Mouse (Mus musculus) midbrain, postnatal 0 days (tissue): ENCODE results near the gene Clca3a2. TPM values are rescaled to one million over a fixed set of nuclear protein-coding genes. Genes with fewer than 3 reads are reported as not detected.
"Not testable (repeated sequence)": the region's sequence is repeated elsewhere in the genome, so short reads cannot be mapped to it uniquely, and the experiment has no call there.

Source experiments
- ATAC-seq: fragments of 200-750 bp; cut with Nextera tagmentation; 2 replicates; pipeline ENCODE4 v1.8.0; 2017; ENCODE audit warnings: moderate number of reproducible peaks, mild to moderate bottlenecking, moderate TSS enrichment, moderate library complexity; ENCODE audit not compliant: low FRiP score
- DNase-seq: peaks from one replicate; pipeline ENCODE4 v3.0.0-alpha.2; 2015; ENCODE audit warnings: low spot score
- H3K27ac ChIP-seq: fragments of 300-500 bp; sonication (generic); 2 replicates; pipeline ENCODE4 v1.5.1; 2014; ENCODE audit warnings: low read depth, mild to moderate bottlenecking, low read length, mixed read lengths
- H3K27me3 ChIP-seq: fragments of 300-500 bp; sonication (generic); 2 replicates; pipeline ENCODE4 v1.6.1; 2014; ENCODE audit warnings: low read length, control low read depth, mixed read lengths; ENCODE audit not compliant: insufficient read depth
- H3K36me3 ChIP-seq: fragments of 300-500 bp; sonication (generic); 2 replicates; pipeline ENCODE4 v1.6.1; 2014; ENCODE audit warnings: low read length, control low read depth, mixed read lengths; ENCODE audit not compliant: insufficient read depth
- H3K4me1 ChIP-seq: fragments of 300-500 bp; sonication (generic); 2 replicates; pipeline ENCODE4 v1.6.1; 2014; ENCODE audit warnings: mild to moderate bottlenecking, control low read depth, antibody characterized with exemption, low read length, mixed read lengths; ENCODE audit not compliant: insufficient read depth
- H3K4me2 ChIP-seq: fragments of 300-500 bp; sonication (generic); 2 replicates; pipeline ENCODE4 v1.6.1; 2014; ENCODE audit warnings: low read depth, mild to moderate bottlenecking, low read length, mixed read lengths; ENCODE audit not compliant: poor library complexity, severe bottlenecking
- H3K4me3 ChIP-seq: fragments of 300-500 bp; sonication (generic); 2 replicates; pipeline ENCODE4 v1.5.1; 2014; ENCODE audit warnings: low read depth, mild to moderate bottlenecking, low read length, moderate library complexity
- H3K9ac ChIP-seq: fragments of 300-500 bp; sonication (generic); replicated peaks from 2 replicates; pipeline ENCODE4 v1.6.1; 2014; ENCODE audit warnings: mild to moderate bottlenecking, low read length, moderate library complexity, mixed read lengths; ENCODE audit not compliant: poor library complexity, severe bottlenecking
- H3K9me3 ChIP-seq: fragments of 300-500 bp; sonication (generic); 2 replicates; pipeline ENCODE4 v1.6.1; 2016; ENCODE audit warnings: low read length, control low read depth
- CTCF ChIP-seq: IDR thresholded peaks from 2 replicates; pipeline ENCODE4 v1.5.1; 2016; ENCODE audit warnings: antibody characterized with exemption, mild to moderate bottlenecking
- WGBS: fragments of 180-500 bp; shearing (Covaris S2); extraction: QIAGEN DNeasy Blood & Tissue Kit; methylation state at CpG from one replicate; pipeline ENCODE4 v1.1.7; 2014; 5-methylcytosine and 5-hydroxymethylcytosine counted together
- polyA plus RNA-seq: library from polyadenylated mRNA; unstranded; fragments of >200 nt; fragmentation: Nextera tagmentation; extraction: Ambion mirVana; gene quantifications from 2 replicates; pipeline ENCODE4 v1.2.1, GENCODE M21; 2015
- total RNA-seq: library from RNA; depleted of rRNA; stranded (reverse); fragments of >200 nt; gene quantifications from 2 replicates; pipeline ENCODE4 v1.2.3, GENCODE M21; 2014

The Clca3a2 gene
- total and polyA plus RNA-seq, 2 experiments from 2014 or later = 0.44 to 2.8 TPM

DNA sequence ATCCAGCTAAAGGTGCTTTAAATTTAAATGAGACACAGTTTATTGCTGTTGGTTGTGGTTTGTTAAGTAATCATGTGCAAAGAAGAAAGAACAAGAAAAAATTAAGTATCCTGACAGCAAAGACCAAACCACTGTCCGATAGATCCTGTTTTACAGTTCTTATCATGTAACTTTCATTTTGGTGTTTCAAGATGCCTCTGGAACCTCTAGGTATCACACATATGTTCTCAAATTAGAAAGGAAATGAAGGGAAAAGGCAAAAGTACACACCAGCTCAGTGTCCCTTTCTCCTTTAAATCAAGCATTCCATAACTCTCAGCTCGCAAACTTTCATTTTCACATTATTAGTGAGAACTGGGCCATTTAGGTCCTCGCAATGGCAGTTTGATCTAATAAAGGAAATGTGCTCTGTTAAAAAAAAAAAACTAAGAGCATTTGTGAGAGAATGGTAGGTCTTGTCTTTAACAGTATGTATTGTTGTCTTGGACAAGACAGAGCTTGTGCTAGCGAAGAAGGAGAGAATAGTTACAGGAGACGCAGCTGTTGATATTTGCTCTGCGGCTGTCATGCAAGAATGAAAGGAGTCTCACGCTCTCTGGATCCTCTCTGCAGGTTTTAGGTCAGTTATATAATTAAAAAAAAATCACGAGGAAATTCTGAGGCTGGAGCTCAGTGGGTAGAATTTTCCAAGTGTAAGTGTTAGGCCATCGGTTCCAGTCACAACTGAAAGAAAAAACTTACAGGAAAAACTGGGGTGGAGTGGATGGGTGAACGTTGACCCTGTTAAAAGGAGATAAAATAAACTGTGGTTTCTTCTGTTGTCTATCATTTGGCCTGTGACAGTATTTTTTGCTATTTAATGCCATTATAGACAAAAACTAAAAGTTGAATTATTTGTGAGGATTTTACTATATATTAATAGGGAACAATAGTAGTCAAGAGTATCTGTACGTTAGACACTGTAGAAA lies 33.8 kb downstream of the Clca3a2 start:
- no peak overlapping the region for H3K9ac ChIP-seq
- no peak overlapping the region for H3K27ac ChIP-seq
- no peak overlapping the region for H3K4me2 ChIP-seq
- ATAC-seq (no peak), DNase-seq (no peak)
- no peaks in the 10 kb centered on the region for H3K27me3 ChIP-seq
- no peaks in the 10 kb centered on the region for H3K9me3 ChIP-seq
- no peaks in the 10 kb centered on the region for H3K36me3 ChIP-seq
- H3K4me3 ChIP-seq = no peak overlapping the region
- no peak for TF ChIP-seq CTCF
- H3K4me1 ChIP-seq = no peaks in the 10 kb centered on the region
- 80% methylated on average over 11 of the region's 11 CpGs for WGBS

DNA sequence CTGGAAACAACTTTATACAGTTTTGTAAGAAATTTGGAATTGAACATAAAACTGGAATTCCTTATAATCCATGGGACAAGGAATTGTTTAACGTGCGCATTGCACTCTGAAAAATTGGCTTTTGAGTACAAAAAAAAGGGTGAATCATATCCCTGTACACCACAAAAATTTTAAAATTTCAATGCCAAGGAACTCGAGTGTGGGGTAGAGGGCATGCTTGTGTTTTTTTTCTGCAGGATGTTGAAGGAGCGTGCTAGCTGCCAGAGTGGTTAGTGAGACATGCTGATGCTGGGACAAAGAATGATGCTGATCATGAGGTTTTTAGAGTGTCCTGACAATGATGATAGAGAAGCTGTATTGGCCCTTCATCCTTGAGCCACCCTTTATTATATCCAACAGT lies 54.1 kb downstream of the Clca3a2 start:
- Histone ChIP-seq H3K36me3 (no peaks in the 10 kb centered on the region), H3K9me3 (no peaks in the 10 kb centered on the region), H3K4me2 (no peak overlapping the region), H3K4me1 (no peaks in the 10 kb centered on the region), H3K27me3 (no peaks in the 10 kb centered on the region), H3K27ac (no peak overlapping the region), H3K4me3 (no peak overlapping the region), H3K9ac (no peak overlapping the region)
- 84% methylated on average over 4 of the region's 4 CpGs for WGBS
- DNase-seq = no peak
- TF ChIP-seq CTCF = no peak
- no peak for ATAC-seq

DNA sequence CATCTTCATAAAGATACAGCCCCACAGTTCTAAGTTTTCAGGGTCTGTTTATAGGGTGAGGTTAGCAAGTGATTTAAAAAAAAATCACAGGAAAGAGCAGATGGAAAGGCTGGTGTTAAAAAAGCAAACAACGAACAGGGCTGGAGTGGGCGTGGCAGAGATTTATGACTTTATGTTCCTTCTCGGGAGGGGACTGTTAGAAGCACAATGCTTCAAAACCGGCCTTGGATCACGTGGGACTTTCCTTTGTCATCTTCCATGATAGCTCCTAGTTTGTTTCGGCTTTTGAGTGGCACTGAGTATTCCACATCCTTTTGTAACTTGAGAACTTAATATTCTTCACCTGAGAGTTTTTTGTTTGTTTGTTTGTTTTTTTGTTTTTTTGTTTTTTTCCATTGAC lies 57.8 kb downstream of the Clca3a2 start:
- no peak for ATAC-seq
- Histone ChIP-seq H3K4me1 (no peaks in the 10 kb centered on the region), H3K9ac (no peak overlapping the region), H3K27ac (no peak overlapping the region), H3K4me3 (no peak overlapping the region), H3K9me3 (no peaks in the 10 kb centered on the region), H3K27me3 (no peaks in the 10 kb centered on the region), H3K4me2 (no peak overlapping the region), H3K36me3 (no peaks in the 10 kb centered on the region)
- TF ChIP-seq CTCF = no peak
- DNase-seq = no peak
- 85% methylated on average over 6 of the region's 6 CpGs for WGBS

- no peaks in the 10 kb centered on the region for H3K27me3 ChIP-seq
- ATAC-seq (no peak), DNase-seq (no peak)
- no peak within 1 kb of the TSS for H3K4me3 ChIP-seq
- H3K4me1 ChIP-seq = no peaks in the 10 kb centered on the region
- no peaks in the 10 kb centered on the region for H3K9me3 ChIP-seq
- H3K36me3 ChIP-seq = no peaks in the 10 kb centered on the region
- no peak within 1 kb of the TSS for H3K9ac ChIP-seq
- no peak within 1 kb of the TSS for H3K27ac ChIP-seq
- TF ChIP-seq CTCF = no peak
- 85% methylated on average over 10 of the region's 11 CpGs for WGBS
- no peak within 1 kb of the TSS for H3K4me2 ChIP-seq
Observed at GRCm38 (mm10) chr3:144760592-144761309, 58.5 kb downstream of the Clca3a2 start, which contains the start of gene Clca3a1. Gene Clca3a1, minus strand, starts transcription at chr3:144760977.

GRCm38 (mm10) chr3:144759719-144760118 lies 59.6 kb downstream of the Clca3a2 start:
- Histone ChIP-seq H3K9me3 (no peaks in the 10 kb centered on the region), H3K36me3 (no peaks in the 10 kb centered on the region), H3K4me3 (no peak overlapping the region), H3K4me2 (no peak overlapping the region), H3K27ac (no peak overlapping the region), H3K4me1 (no peaks in the 10 kb centered on the region), H3K9ac (no peak overlapping the region), H3K27me3 (no peaks in the 10 kb centered on the region)
- DNase-seq (no peak), ATAC-seq (no peak)
- TF ChIP-seq CTCF = no peak
- 88% methylated on average over 3 of the region's 3 CpGs for WGBS

- not testable (repeated sequence) for H3K4me3 ChIP-seq, H3K9ac ChIP-seq, DNase-seq, H3K4me1 ChIP-seq, H3K27me3 ChIP-seq, H3K4me2 ChIP-seq, ATAC-seq, H3K36me3 ChIP-seq, H3K27ac ChIP-seq, H3K9me3 ChIP-seq
- WGBS = 84% methylated on average over 8 of the region's 8 CpGs
Observed at GRCm38 (mm10) chr3:144756103-144756502, 63.2 kb downstream of the Clca3a2 start.
